Mouse (Mus musculus): Measurements from ENCODE around the gene Sncg.
A peak's percentile ranks its signal among the peaks of the same experiment; 100 is the strongest.

Gene Sncg

GRCm38 (mm10) chr14:34339446-34339845, 35.1 kb downstream of the Sncg start:
- DNase-seq = no peak

GRCm38 (mm10) chr14:34332476-34332875, 42.1 kb downstream of the Sncg start:
- DNase-seq = no peak

GRCm38 (mm10) chr14:34331886-34332285, 42.7 kb downstream of the Sncg start:
- DNase-seq = peak; percentile 52 to 72

- no peak for DNase-seq
These were observed 43.9 kb downstream of the Sncg start for GRCm38 (mm10) chr14:34330657-34331158.

GRCm38 (mm10) chr14:34327618-34328017, 47.0 kb downstream of the Sncg start:
- DNase-seq = no peak

- DNase-seq = no peak
These were observed 48.0 kb downstream of the Sncg start for GRCm38 (mm10) chr14:34326606-34327005.

- DNase-seq = no peak
These were observed 51.0 kb downstream of the Sncg start for GRCm38 (mm10) chr14:34323576-34324085.
